Mouse (Mus musculus) myocyte (in vitro differentiated cells): Measurements from ENCODE around the gene Gsg1l. TPM values are rescaled to one million over a fixed set of nuclear protein-coding genes. Genes with fewer than 3 reads are reported as not detected.

Experiments
- H3K27me3 ChIP-seq: one replicate; pipeline ENCODE4 v1.6.1; 2011; ENCODE audit not compliant: control insufficient read depth, insufficient read depth, insufficient read length
- H3K36me3 ChIP-seq: one replicate; pipeline ENCODE4 v1.6.1; 2011; ENCODE audit not compliant: control insufficient read depth, insufficient read depth
- H3K4me2 ChIP-seq: one replicate; pipeline ENCODE4 v1.6.1; 2011; ENCODE audit warnings: low read depth, control low read depth
- H3K4me3 ChIP-seq: one replicate; pipeline ENCODE4 v1.5.1; 2011; ENCODE audit warnings: mild to moderate bottlenecking, control low read depth, moderate library complexity
- H3K79me2 ChIP-seq: one replicate; pipeline ENCODE4 v1.6.1; 2011; ENCODE audit not compliant: control insufficient read depth, insufficient read depth
- H3ac ChIP-seq: one replicate; pipeline ENCODE4 v1.6.1; 2011; ENCODE audit not compliant: control insufficient read depth, insufficient read length
- CEBPB ChIP-seq: IDR thresholded peaks from 2 replicates; pipeline ENCODE4 v1.6.1; 2011; ENCODE audit warnings: mild to moderate bottlenecking, moderate library complexity; ENCODE audit not compliant: poor library complexity, insufficient read depth, severe bottlenecking
- E2F4 ChIP-seq: IDR thresholded peaks from one replicate; pipeline ENCODE4 v1.6.1; 2011; ENCODE audit warnings: mild to moderate bottlenecking, control low read depth, moderate library complexity; ENCODE audit not compliant: insufficient read depth
- MAX ChIP-seq: IDR thresholded peaks from one replicate; pipeline ENCODE4 v1.6.1; 2011; ENCODE audit warnings: low read depth, mild to moderate bottlenecking, control low read depth
- MYOD1 ChIP-seq, 3 experiments: IDR thresholded peaks; one replicate each; pipeline ENCODE4 v1.6.1; 2011; ENCODE audit warnings: control low read depth in 2 of 3, low read depth in 2 of 3, mild to moderate bottlenecking in 2 of 3, moderate library complexity in 1 of 3; ENCODE audit not compliant: insufficient read length in 2 of 3, control insufficient read depth in 1 of 3
- MYOG ChIP-seq, 3 experiments: IDR thresholded peaks; one replicate each; pipeline ENCODE4 v1.6.1; 2011; ENCODE audit warnings: control low read depth in 2 of 3, low read depth in 2 of 3, mild to moderate bottlenecking in 2 of 3; ENCODE audit not compliant: insufficient read length in 2 of 3, control insufficient read depth in 1 of 3, insufficient read depth in 1 of 3
- POLR2A ChIP-seq: IDR thresholded peaks from one replicate; pipeline ENCODE4 v1.6.1; 2011; ENCODE audit warnings: low read depth, mild to moderate bottlenecking, control low read depth, moderate library complexity; ENCODE audit not compliant: insufficient read length
- POLR2AphosphoS2 ChIP-seq: IDR thresholded peaks from one replicate; pipeline ENCODE4 v1.6.1; 2011; ENCODE audit warnings: low read depth, control low read depth; ENCODE audit not compliant: insufficient read length
- REST ChIP-seq: IDR thresholded peaks from one replicate; pipeline ENCODE4 v1.6.1; 2011; ENCODE audit warnings: mild to moderate bottlenecking, control low read depth, moderate library complexity; ENCODE audit not compliant: insufficient read depth, insufficient read length
- SRF ChIP-seq: IDR thresholded peaks from one replicate; pipeline ENCODE4 v1.6.1; 2011; ENCODE audit warnings: low read depth; ENCODE audit not compliant: control insufficient read depth, insufficient read length
- TCF12 ChIP-seq: IDR thresholded peaks from one replicate; pipeline ENCODE4 v1.6.1; 2011; ENCODE audit warnings: mild to moderate bottlenecking, control low read depth; ENCODE audit not compliant: poor library complexity, insufficient read depth, severe bottlenecking
- TCF3 ChIP-seq: IDR thresholded peaks from one replicate; pipeline ENCODE4 v1.6.1; 2011; ENCODE audit warnings: low read depth, control low read depth; ENCODE audit not compliant: insufficient read length
- USF1 ChIP-seq: IDR thresholded peaks from one replicate; pipeline ENCODE4 v1.6.1; 2011; ENCODE audit warnings: low read depth, mild to moderate bottlenecking, control low read depth, moderate library complexity
- polyA plus RNA-seq: library from polyadenylated mRNA; unstranded; fragments of >200 nt; fragmentation: generic; extraction: Trizol; gene quantifications from one replicate; pipeline ENCODE4 v1.2.1, GENCODE M21; 2012; ENCODE audit warnings: missing spikeins

Gene Gsg1l
- polyA plus RNA-seq, 1 experiment: not detected

DNA sequence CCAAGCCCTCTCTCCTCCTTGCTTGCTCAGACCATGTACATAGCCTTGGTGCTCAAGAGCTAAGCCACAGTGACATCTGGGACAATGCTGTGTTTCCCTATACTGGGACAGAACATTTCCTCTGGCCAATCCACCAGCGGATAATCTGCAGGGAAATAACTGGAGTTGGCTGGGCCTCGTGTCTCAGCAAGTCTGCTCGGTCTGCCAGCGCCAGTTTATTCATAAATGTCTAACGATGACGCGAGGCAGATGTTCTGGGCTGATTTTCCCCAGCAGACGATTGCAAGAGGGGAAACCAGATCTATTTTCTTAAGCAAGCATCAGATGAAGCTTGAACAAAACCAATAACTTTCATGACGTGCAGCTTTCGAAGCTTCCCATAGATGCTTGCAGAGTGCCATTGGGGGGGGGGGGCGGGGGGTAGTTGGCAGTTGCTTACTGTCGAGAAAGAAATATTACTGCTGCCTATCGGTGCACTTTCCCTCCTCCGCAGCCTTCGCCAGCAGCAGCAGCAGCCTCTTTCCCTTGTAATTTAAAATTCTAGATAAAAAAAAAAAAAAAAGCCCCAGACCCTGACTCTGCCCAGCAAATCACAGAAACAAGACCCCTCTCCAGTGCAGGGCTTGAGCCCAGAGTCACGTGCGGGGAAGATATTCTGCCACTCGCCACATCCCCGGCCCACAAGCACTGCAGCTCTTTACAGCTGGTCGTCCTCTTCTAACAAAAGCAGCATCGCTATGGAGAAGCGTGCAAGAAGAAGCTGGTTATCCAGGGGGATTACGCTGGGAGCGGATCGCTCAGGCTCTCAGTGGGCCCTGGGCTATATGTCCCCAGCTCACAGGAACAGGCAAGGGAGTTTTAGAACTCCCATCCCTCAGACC, 43.6 kb downstream of the Gsg1l start:
- Histone ChIP-seq H3K4me3 (no peak overlapping the region), H3ac (no peak overlapping the region), H3K4me2 (no peak overlapping the region), H3K79me2 (no peaks in the 10 kb centered on the region), H3K27me3 (peaks cover 48% of the 10 kb centered on the region), H3K36me3 (no peaks in the 10 kb centered on the region)
- TF ChIP-seq TCF3: no peak
- TF ChIP-seq POLR2AphosphoS2: no peak
- TF ChIP-seq MYOG (IDR thresholded peaks at IDR 0.05; ENCODE audit: control insufficient read depth in 1 of 3, insufficient read depth in 1 of 3, insufficient read length in 2 of 3, low read depth in 2 of 3): no peak
- TF ChIP-seq REST: no peak
- no peak for TF ChIP-seq USF1
- no peak for TF ChIP-seq CEBPB
- TF ChIP-seq SRF: no peak
- TF ChIP-seq TCF12: no peak
- TF ChIP-seq MAX: no peak
- no peak for TF ChIP-seq POLR2A
- TF ChIP-seq E2F4: no peak
- TF ChIP-seq MYOD1 (IDR thresholded peaks at IDR 0.05; ENCODE audit: control insufficient read depth in 1 of 3, insufficient read length in 2 of 3, low read depth in 2 of 3): no peak

DNA sequence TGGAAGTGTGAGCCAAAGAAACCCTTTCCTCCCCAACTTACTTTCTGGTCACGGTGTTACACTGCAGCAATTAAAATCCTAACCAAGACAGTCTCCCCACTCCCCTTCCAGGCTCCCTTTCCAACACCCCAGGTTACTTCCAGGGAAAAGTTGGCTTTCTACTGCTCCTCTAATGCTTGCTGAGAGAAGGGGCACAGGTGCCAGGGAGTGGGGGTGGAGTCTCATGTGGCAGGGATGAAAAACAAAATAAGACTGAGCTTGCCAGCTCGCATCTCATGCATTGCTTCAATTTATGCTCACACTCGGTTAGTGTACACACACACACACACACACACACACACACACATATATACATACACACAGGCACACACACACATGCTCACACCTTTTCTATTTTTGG, 46.9 kb downstream of the Gsg1l start:
- Histone ChIP-seq H3ac (no peak overlapping the region), H3K79me2 (no peaks in the 10 kb centered on the region), H3K36me3 (no peaks in the 10 kb centered on the region), H3K4me2 (no peak overlapping the region), H3K4me3 (no peak overlapping the region), H3K27me3 (peaks cover 52% of the 10 kb centered on the region)
- no peak for TF ChIP-seq MYOG (IDR thresholded peaks at IDR 0.05; ENCODE audit: control insufficient read depth in 1 of 3, insufficient read depth in 1 of 3, insufficient read length in 2 of 3, low read depth in 2 of 3)
- no peak for TF ChIP-seq POLR2AphosphoS2

GRCm38 (mm10) chr7:126032776-126033209, 49.4 kb downstream of the Gsg1l start:
- H3K36me3 ChIP-seq: no peaks in the 10 kb centered on the region
- no peak overlapping the region for H3K4me3 ChIP-seq
- H3K79me2 ChIP-seq: no peaks in the 10 kb centered on the region
- no peak overlapping the region for H3K4me2 ChIP-seq
- no peak overlapping the region for H3ac ChIP-seq
- peaks cover 36% of the 10 kb centered on the region for H3K27me3 ChIP-seq
- no peak for TF ChIP-seq SRF
- TF ChIP-seq MYOD1 (IDR thresholded peaks at IDR 0.05; ENCODE audit: control insufficient read depth in 1 of 3, insufficient read length in 2 of 3, low read depth in 2 of 3): no peak

DNA sequence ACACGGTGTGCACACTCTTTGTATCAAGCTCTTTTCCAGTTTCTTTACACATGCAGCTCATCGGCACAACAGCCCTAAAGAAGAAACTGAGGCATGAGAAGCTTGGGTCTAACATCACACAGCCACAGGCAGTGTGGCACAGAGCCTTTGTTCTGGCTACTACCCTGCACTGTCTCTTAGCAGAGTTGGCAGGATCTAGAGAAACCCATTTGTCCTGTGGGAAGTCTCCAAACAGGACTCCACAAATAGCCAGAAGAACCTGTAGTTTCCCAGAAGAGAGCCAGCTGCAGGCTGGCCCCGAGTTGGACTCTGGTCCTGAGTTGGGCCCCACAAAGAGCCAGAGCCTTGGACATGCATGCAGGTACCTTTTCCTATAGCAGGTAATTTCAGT, 49.9 kb downstream of the Gsg1l start:
- peaks cover 34% of the 10 kb centered on the region for H3K27me3 ChIP-seq
- H3K4me3 ChIP-seq: no peak overlapping the region
- H3K4me2 ChIP-seq: no peak overlapping the region
- no peak overlapping the region for H3ac ChIP-seq
- H3K79me2 ChIP-seq: no peaks in the 10 kb centered on the region
- H3K36me3 ChIP-seq: no peaks in the 10 kb centered on the region
- TF ChIP-seq POLR2AphosphoS2: no peak
- no peak for TF ChIP-seq TCF12
- TF ChIP-seq POLR2A: no peak
- TF ChIP-seq SRF: no peak

GRCm38 (mm10) chr7:126031598-126032364, 50.4 kb downstream of the Gsg1l start:
- H3K4me2 ChIP-seq: no peak overlapping the region
- no peak overlapping the region for H3ac ChIP-seq
- no peaks in the 10 kb centered on the region for H3K79me2 ChIP-seq
- no peak overlapping the region for H3K4me3 ChIP-seq
- H3K36me3 ChIP-seq: no peaks in the 10 kb centered on the region
- peaks cover 34% of the 10 kb centered on the region for H3K27me3 ChIP-seq
- TF ChIP-seq E2F4 (no peak), MYOG (IDR thresholded peaks at IDR 0.05; ENCODE audit: control insufficient read depth in 1 of 3, insufficient read depth in 1 of 3, insufficient read length in 2 of 3, low read depth in 2 of 3) (no peak), TCF3 (no peak), REST (no peak)
